Mouse (Mus musculus): ENCODE data around the gene Ascl5. TPM values are rescaled to one million over a fixed set of nuclear protein-coding genes. Genes with fewer than 3 reads are reported as not detected.
A peak's percentile ranks its signal among the peaks of the same experiment; 100 is the strongest.

Ascl5 gene
- polyA plus RNA-seq, 1 experiment = not detected

- no peaks in the 10 kb centered on the region for H3K27me3 ChIP-seq (ENCODE audit: control insufficient read depth, insufficient read depth, low read length)
- DNase-seq (ENCODE audit: low read depth in 1 of 2, low spot score in 2 of 2) = no peak
- TF ChIP-seq CTCF (IDR thresholded peaks at IDR 0.05; ENCODE audit: extremely low read depth, insufficient read depth, insufficient read length, insufficient replicate concordance) (no peak), POLR2A (IDR thresholded peaks at IDR 0.05; ENCODE audit: low read depth, low read length) (no peak)
- no peaks in the 10 kb centered on the region for H3K36me3 ChIP-seq (ENCODE audit: control insufficient read depth, insufficient read depth, low read length)
- no peaks in the 10 kb centered on the region for H3K4me1 ChIP-seq (ENCODE audit: control insufficient read depth, insufficient read depth, insufficient read length)
- no peak overlapping the region for H3K4me3 ChIP-seq (ENCODE audit: extremely low read depth, insufficient read depth, insufficient read length)
- WGBS = 92% methylated on average over 7 of the region's 7 CpGs
- no peak overlapping the region for H3K27ac ChIP-seq (ENCODE audit: insufficient read depth, low read length)
These were observed 11.2 kb downstream of the Ascl5 start for GRCm38 (mm10) chr1:136061790-136062141.

GRCm38 (mm10) chr1:136063991-136064390 lies 13.4 kb downstream of the Ascl5 start:
- H3K36me3 ChIP-seq (ENCODE audit: control insufficient read depth, insufficient read depth, low read length) = no peaks in the 10 kb centered on the region
- DNase-seq (ENCODE audit: low read depth in 1 of 2, low spot score in 2 of 2) = no peak
- H3K4me3 ChIP-seq (ENCODE audit: extremely low read depth, insufficient read depth, insufficient read length) = no peak overlapping the region
- H3K27ac ChIP-seq (ENCODE audit: insufficient read depth, low read length) = no peak overlapping the region
- TF ChIP-seq POLR2A (IDR thresholded peaks at IDR 0.05; ENCODE audit: low read depth, low read length) (no peak), CTCF (IDR thresholded peaks at IDR 0.05; ENCODE audit: extremely low read depth, insufficient read depth, insufficient read length, insufficient replicate concordance) (no peak)
- no peaks in the 10 kb centered on the region for H3K4me1 ChIP-seq (ENCODE audit: control insufficient read depth, insufficient read depth, insufficient read length)
- WGBS = 63% methylated on average over 5 of the region's 5 CpGs
- no peaks in the 10 kb centered on the region for H3K27me3 ChIP-seq (ENCODE audit: control insufficient read depth, insufficient read depth, low read length)

- no peak for DNase-seq (ENCODE audit: low read depth in 1 of 2, low spot score in 2 of 2)
- Histone ChIP-seq H3K27me3 (ENCODE audit: control insufficient read depth, insufficient read depth, low read length) (no peaks in the 10 kb centered on the region), H3K27ac (ENCODE audit: insufficient read depth, low read length) (no peak overlapping the region), H3K4me1 (ENCODE audit: control insufficient read depth, insufficient read depth, insufficient read length) (no peaks in the 10 kb centered on the region), H3K4me3 (ENCODE audit: extremely low read depth, insufficient read depth, insufficient read length) (no peak overlapping the region), H3K36me3 (ENCODE audit: control insufficient read depth, insufficient read depth, low read length) (no peaks in the 10 kb centered on the region)
- 36% methylated on average over 1 of the region's 1 CpGs for WGBS
- TF ChIP-seq POLR2A (IDR thresholded peaks at IDR 0.05; ENCODE audit: low read depth, low read length) = no peak
- no peak for TF ChIP-seq CTCF (IDR thresholded peaks at IDR 0.05; ENCODE audit: extremely low read depth, insufficient read depth, insufficient read length, insufficient replicate concordance)
These were observed 16.0 kb downstream of the Ascl5 start for GRCm38 (mm10) chr1:136066621-136067020.

- Histone ChIP-seq H3K27ac (ENCODE audit: insufficient read depth, low read length) (no peak overlapping the region), H3K36me3 (ENCODE audit: control insufficient read depth, insufficient read depth, low read length) (no peaks in the 10 kb centered on the region), H3K4me1 (ENCODE audit: control insufficient read depth, insufficient read depth, insufficient read length) (no peaks in the 10 kb centered on the region), H3K4me3 (ENCODE audit: extremely low read depth, insufficient read depth, insufficient read length) (no peak overlapping the region), H3K27me3 (ENCODE audit: control insufficient read depth, insufficient read depth, low read length) (no peaks in the 10 kb centered on the region)
- 60% methylated on average over 3 of the region's 3 CpGs for WGBS
- TF ChIP-seq POLR2A (IDR thresholded peaks at IDR 0.05; ENCODE audit: low read depth, low read length) (no peak), CTCF (IDR thresholded peaks at IDR 0.05; ENCODE audit: extremely low read depth, insufficient read depth, insufficient read length, insufficient replicate concordance) (no peak)
- no peak for DNase-seq (ENCODE audit: low read depth in 1 of 2, low spot score in 2 of 2)
These were observed 17.0 kb downstream of the Ascl5 start for GRCm38 (mm10) chr1:136067579-136067978.

- WGBS = 6% methylated on average over 3 of the region's 3 CpGs
These were observed 25.5 kb downstream of the Ascl5 start for GRCm38 (mm10) chr1:136076086-136076485.

GRCm38 (mm10) chr1:136077656-136078055 lies 27.1 kb downstream of the Ascl5 start:
- H3K4me1 ChIP-seq (ENCODE audit: control insufficient read depth, insufficient read depth, insufficient read length) = no peaks in the 10 kb centered on the region
- H3K36me3 ChIP-seq (ENCODE audit: control insufficient read depth, insufficient read depth, low read length) = no peaks in the 10 kb centered on the region
- no peaks in the 10 kb centered on the region for H3K27me3 ChIP-seq (ENCODE audit: control insufficient read depth, insufficient read depth, low read length)
- no peak for DNase-seq (ENCODE audit: low read depth in 1 of 2, low spot score in 2 of 2)
- no peak for TF ChIP-seq CTCF (IDR thresholded peaks at IDR 0.05; ENCODE audit: extremely low read depth, insufficient read depth, insufficient read length, insufficient replicate concordance)
- TF ChIP-seq POLR2A (IDR thresholded peaks at IDR 0.05; ENCODE audit: low read depth, low read length) = no peak
- 58% methylated on average over 4 of the region's 4 CpGs for WGBS
- H3K4me3 ChIP-seq (ENCODE audit: extremely low read depth, insufficient read depth, insufficient read length) = no peak overlapping the region
- no peak overlapping the region for H3K27ac ChIP-seq (ENCODE audit: insufficient read depth, low read length)

More at GRCm38 (mm10) chr1:136076086-136076485, 25.5 kb downstream of the Ascl5 start:
- Histone ChIP-seq H3K27me3 (ENCODE audit: control insufficient read depth, insufficient read depth, low read length) (no peaks in the 10 kb centered on the region), H3K36me3 (ENCODE audit: control insufficient read depth, insufficient read depth, low read length) (no peaks in the 10 kb centered on the region), H3K4me3 (ENCODE audit: extremely low read depth, insufficient read depth, insufficient read length) (no peak overlapping the region), H3K27ac (ENCODE audit: insufficient read depth, low read length) (no peak overlapping the region), H3K4me1 (ENCODE audit: control insufficient read depth, insufficient read depth, insufficient read length) (no peaks in the 10 kb centered on the region)
- DNase-seq (ENCODE audit: low read depth in 1 of 2, low spot score in 2 of 2) = peak in 1 of 2 experiments; percentile 15
- peak; percentile 37; the same call in 1 of the 2 replicates for TF ChIP-seq CTCF (IDR thresholded peaks at IDR 0.05; ENCODE audit: extremely low read depth, insufficient read depth, insufficient read length, insufficient replicate concordance)
- no peak for TF ChIP-seq POLR2A (IDR thresholded peaks at IDR 0.05; ENCODE audit: low read depth, low read length)

- 88% methylated on average over 1 of the region's 1 CpGs for WGBS
- no peaks in the 10 kb centered on the region for H3K27me3 ChIP-seq (ENCODE audit: control insufficient read depth, insufficient read depth, low read length)
- H3K27ac ChIP-seq (ENCODE audit: insufficient read depth, low read length) = no peak overlapping the region
These were observed 30.6 kb downstream of the Ascl5 start for GRCm38 (mm10) chr1:136081161-136081560.

More at GRCm38 (mm10) chr1:136081161-136081560, 30.6 kb downstream of the Ascl5 start:
- Histone ChIP-seq H3K4me1 (ENCODE audit: control insufficient read depth, insufficient read depth, insufficient read length) (no peaks in the 10 kb centered on the region), H3K36me3 (ENCODE audit: control insufficient read depth, insufficient read depth, low read length) (no peaks in the 10 kb centered on the region), H3K4me3 (ENCODE audit: extremely low read depth, insufficient read depth, insufficient read length) (no peak overlapping the region)
- no peak for DNase-seq (ENCODE audit: low read depth in 1 of 2, low spot score in 2 of 2)
- TF ChIP-seq POLR2A (IDR thresholded peaks at IDR 0.05; ENCODE audit: low read depth, low read length) (no peak), CTCF (IDR thresholded peaks at IDR 0.05; ENCODE audit: extremely low read depth, insufficient read depth, insufficient read length, insufficient replicate concordance) (no peak)
